Mouse (Mus musculus) frontal cortex, postnatal 10 days (tissue): ENCODE measurements at regions not wholly inside any gene's neighbourhood (a gene's known extent, or its start where the extent isn't known, plus 50 kb on each side); places are given as distances from the start of the nearest gene placed in this dataset.

Experiments used
- DNase-seq, 2 experiments: peaks; one replicate each; pipeline ENCODE4 v3.0.0; 2022; ENCODE audit warnings: low spot score in 2 of 2, mixed read lengths in 1 of 2

GRCm38 (mm10) chr6:100476550-100477366, 189.5 kb upstream of the Rybp start:
- no peak for DNase-seq

GRCm38 (mm10) chr6:100475341-100475955, 188.2 kb upstream of the Rybp start:
- DNase-seq: no peak

- no peak for DNase-seq
These were observed 187.0 kb upstream of the Rybp start for GRCm38 (mm10) chr6:100474326-100474725.

GRCm38 (mm10) chr6:100470071-100470470, 182.8 kb upstream of the Rybp start:
- DNase-seq: no peak

- DNase-seq: no peak
These were observed 175.5 kb upstream of the Rybp start for GRCm38 (mm10) chr6:100462757-100463156.

- no peak for DNase-seq
These were observed 166.1 kb upstream of the Rybp start for GRCm38 (mm10) chr6:100453401-100453800.

- DNase-seq: no peak
These were observed 165.1 kb upstream of the Rybp start for GRCm38 (mm10) chr6:100452097-100453002.

GRCm38 (mm10) chr6:100450108-100450507, 162.8 kb upstream of the Rybp start:
- DNase-seq: no peak

- no peak for DNase-seq
These were observed 161.8 kb upstream of the Rybp start for GRCm38 (mm10) chr6:100449087-100449486.

GRCm38 (mm10) chr6:100447211-100447610, 159.9 kb upstream of the Rybp start:
- DNase-seq: no peak

GRCm38 (mm10) chr6:100446804-100447203, 159.5 kb upstream of the Rybp start:
- no peak for DNase-seq

- DNase-seq: no peak
These were observed 151.9 kb upstream of the Rybp start for GRCm38 (mm10) chr6:100439071-100439737.

- DNase-seq: peak; percentile 40 to 47
These were observed 151.3 kb upstream of the Rybp start for GRCm38 (mm10) chr6:100438511-100438991.

- DNase-seq: no peak
These were observed 150.7 kb upstream of the Rybp start for GRCm38 (mm10) chr6:100437980-100438379.

- no peak for DNase-seq
These were observed 149.2 kb upstream of the Rybp start for GRCm38 (mm10) chr6:100436507-100436906.

GRCm38 (mm10) chr6:100435222-100435621, 147.9 kb upstream of the Rybp start:
- DNase-seq: no peak

- DNase-seq: no peak
These were observed 146.2 kb upstream of the Rybp start for GRCm38 (mm10) chr6:100433534-100433867.

- peak in 1 of 2 experiments; percentile 21 for DNase-seq
These were observed 145.6 kb upstream of the Rybp start for GRCm38 (mm10) chr6:100432688-100433533.

GRCm38 (mm10) chr6:100430286-100430685, 143.0 kb upstream of the Rybp start:
- no peak for DNase-seq

- DNase-seq: no peak
These were observed 142.2 kb upstream of the Rybp start for GRCm38 (mm10) chr6:100429511-100429910.

GRCm38 (mm10) chr6:100428759-100429158, 141.5 kb upstream of the Rybp start:
- no peak for DNase-seq
